Mouse (Mus musculus): Measurements from ENCODE around the gene Sigirr. TPM values are rescaled to one million over a fixed set of nuclear protein-coding genes. Genes with fewer than 3 reads are reported as not detected.

Sigirr gene
- total and polyA plus RNA-seq, 3 experiments, result 8.3 to 17.5 TPM; not detected in 1

DNA sequence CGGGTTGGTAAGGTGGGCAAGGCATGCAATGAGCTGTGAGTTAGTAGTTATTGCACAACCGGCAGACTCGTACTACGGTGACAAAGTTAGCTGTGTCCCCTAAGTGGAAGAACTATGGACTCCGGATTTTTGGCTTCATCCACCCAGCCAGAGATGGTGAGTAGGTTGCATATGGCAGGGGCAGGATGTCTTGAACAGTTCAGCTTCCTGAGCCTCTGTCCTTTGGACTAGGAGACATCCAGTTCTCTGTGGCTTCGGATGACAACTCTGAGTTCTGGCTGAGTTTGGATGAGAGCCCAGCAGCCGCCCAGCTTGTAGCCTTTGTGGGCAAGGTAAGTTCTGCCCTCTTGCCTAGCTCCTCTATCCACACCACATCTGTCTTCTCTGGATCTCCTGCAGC is 35.8 kb downstream of the Sigirr start:
- Histone ChIP-seq H3K36me3 (ENCODE audit: control insufficient read depth in 1 of 2, insufficient read depth in 2 of 2, low read length in 2 of 2) (no peaks in the 10 kb centered on the region), H3K9ac (ENCODE audit: control insufficient read depth, low read depth, low read length, poor library complexity, severe bottlenecking) (no peak overlapping the region), H3K9me3 (replicated peaks; ENCODE audit: insufficient read depth, low read length) (no peaks in the 10 kb centered on the region), H3K27me3 (ENCODE audit: control insufficient read depth in 1 of 2, insufficient read depth in 2 of 2, low read length in 2 of 2) (peaks cover 10 to 17% of the 10 kb centered on the region in 2 experiments), H3K27ac (ENCODE audit: control insufficient read depth, low read depth, low read length) (no peak overlapping the region), H3K4me3 (ENCODE audit: control insufficient read depth in 1 of 2, insufficient read depth in 1 of 2, low read depth in 2 of 2, low read length in 2 of 2) (no peak overlapping the region), H3K79me2 (ENCODE audit: control insufficient read depth, insufficient read depth, low read length, poor library complexity) (no peaks in the 10 kb centered on the region), H3K4me1 (ENCODE audit: control insufficient read depth in 1 of 2, insufficient read depth in 2 of 2, low read length in 2 of 2) (no peaks in the 10 kb centered on the region)
- TF ChIP-seq RCOR1 (IDR thresholded peaks at IDR 0.05; ENCODE audit: low read depth, low read length), result no peak
- TF ChIP-seq ZMIZ1 (IDR thresholded peaks at IDR 0.05; ENCODE audit: low read depth, low read length), result no peak
- no peak for TF ChIP-seq SIN3A (IDR thresholded peaks at IDR 0.05; ENCODE audit: low read length)
- no peak for TF ChIP-seq TAL1 (IDR thresholded peaks at IDR 0.05; ENCODE audit: low read length)
- no peak for TF ChIP-seq USF2 (IDR thresholded peaks at IDR 0.05; ENCODE audit: borderline replicate concordance in 1 of 2, insufficient read depth in 1 of 2, low read depth in 1 of 2, low read length in 2 of 2)
- TF ChIP-seq NELFE (IDR thresholded peaks at IDR 0.05; ENCODE audit: low read depth, low read length), result no peak
- no peak for TF ChIP-seq CTCF (IDR thresholded peaks at IDR 0.05 in 2 of 3, conservative IDR thresholded peaks at IDR 0.05 in 1 of 3; ENCODE audit: control insufficient read depth in 1 of 3, insufficient read depth in 1 of 3, low read depth in 2 of 3, low read length in 3 of 3, poor library complexity in 1 of 3, severe bottlenecking in 1 of 3)
- no peak for TF ChIP-seq POLR2A (IDR thresholded peaks at IDR 0.05; ENCODE audit: control insufficient read depth in 1 of 2, insufficient read depth in 1 of 2, low read depth in 1 of 2, low read length in 2 of 2, poor library complexity in 1 of 2)
- no peak for TF ChIP-seq KAT2A (conservative IDR thresholded peaks at IDR 0.05; ENCODE audit: low read depth, low read length)
- no peak for TF ChIP-seq GABPA (IDR thresholded peaks at IDR 0.05; ENCODE audit: low read depth, low read length)
- no peak for TF ChIP-seq E2F4 (IDR thresholded peaks at IDR 0.05; ENCODE audit: borderline replicate concordance, low read depth, low read length)
- no peak for TF ChIP-seq UBTF (IDR thresholded peaks at IDR 0.05; ENCODE audit: borderline replicate concordance, insufficient read depth, low read depth, low read length)
- DNase-seq (ENCODE audit: low read depth, low spot score), result no peak

DNA sequence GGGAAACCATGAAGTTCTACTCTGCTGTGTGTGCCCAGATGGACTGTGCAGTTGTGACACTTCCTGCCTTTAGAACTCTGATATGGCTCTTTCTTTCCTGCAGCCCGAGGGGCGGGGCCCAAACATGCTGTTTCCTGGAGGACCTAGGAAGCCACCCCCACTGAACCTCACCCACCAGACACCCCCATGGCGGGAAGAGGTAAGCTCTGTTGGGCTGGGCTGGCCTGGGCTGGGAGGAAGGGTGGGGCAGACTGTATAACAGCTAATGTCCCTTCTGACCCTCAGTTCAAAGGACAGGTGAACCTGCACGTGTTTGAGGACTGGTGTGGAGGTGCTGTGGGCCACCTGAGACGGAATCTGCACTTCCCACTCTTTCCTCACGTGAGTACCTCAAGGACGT is 36.2 kb downstream of the Sigirr start:
- no peaks in the 10 kb centered on the region for H3K36me3 ChIP-seq (ENCODE audit: control insufficient read depth in 1 of 2, insufficient read depth in 2 of 2, low read length in 2 of 2)
- H3K9me3 ChIP-seq (replicated peaks; ENCODE audit: insufficient read depth, low read length), result no peaks in the 10 kb centered on the region
- no peak overlapping the region for H3K27ac ChIP-seq (ENCODE audit: control insufficient read depth, low read depth, low read length)
- H3K4me3 ChIP-seq (ENCODE audit: control insufficient read depth in 1 of 2, insufficient read depth in 1 of 2, low read depth in 2 of 2, low read length in 2 of 2), result no peak overlapping the region
- no peak for DNase-seq (ENCODE audit: low read depth, low spot score)
- no peak overlapping the region for H3K9ac ChIP-seq (ENCODE audit: control insufficient read depth, low read depth, low read length, poor library complexity, severe bottlenecking)
- no peaks in the 10 kb centered on the region for H3K4me1 ChIP-seq (ENCODE audit: control insufficient read depth in 1 of 2, insufficient read depth in 2 of 2, low read length in 2 of 2)
- H3K27me3 ChIP-seq (ENCODE audit: control insufficient read depth in 1 of 2, insufficient read depth in 2 of 2, low read length in 2 of 2), result peaks cover 10 to 17% of the 10 kb centered on the region in 2 experiments
- no peaks in the 10 kb centered on the region for H3K79me2 ChIP-seq (ENCODE audit: control insufficient read depth, insufficient read depth, low read length, poor library complexity)
- TF ChIP-seq ETS1 (IDR thresholded peaks at IDR 0.05; ENCODE audit: low read depth, low read length), result no peak
- no peak for TF ChIP-seq RCOR1 (IDR thresholded peaks at IDR 0.05; ENCODE audit: low read depth, low read length)
- TF ChIP-seq HCFC1 (IDR thresholded peaks at IDR 0.05; ENCODE audit: low read depth, low read length), result no peak
- no peak for TF ChIP-seq JUND (IDR thresholded peaks at IDR 0.05; ENCODE audit: low read depth, low read length)
- TF ChIP-seq USF2 (IDR thresholded peaks at IDR 0.05; ENCODE audit: borderline replicate concordance in 1 of 2, insufficient read depth in 1 of 2, low read depth in 1 of 2, low read length in 2 of 2), result no peak
- TF ChIP-seq POLR2AphosphoS5 (IDR thresholded peaks at IDR 0.05; ENCODE audit: borderline replicate concordance, low read depth, low read length), result no peak
- no peak for TF ChIP-seq EP300 (IDR thresholded peaks at IDR 0.05; ENCODE audit: low read depth in 1 of 2, low read length in 2 of 2)
- TF ChIP-seq POLR2A (IDR thresholded peaks at IDR 0.05; ENCODE audit: control insufficient read depth in 1 of 2, insufficient read depth in 1 of 2, low read depth in 1 of 2, low read length in 2 of 2, poor library complexity in 1 of 2), result no peak
- TF ChIP-seq SMC3 (IDR thresholded peaks at IDR 0.05; ENCODE audit: low read depth, low read length), result no peak
- no peak for TF ChIP-seq USF1 (IDR thresholded peaks at IDR 0.05; ENCODE audit: low read depth, low read length)
- TF ChIP-seq BHLHE40 (IDR thresholded peaks at IDR 0.05; ENCODE audit: borderline replicate concordance, low read depth, low read length), result no peak
- no peak for TF ChIP-seq ZKSCAN1 (IDR thresholded peaks at IDR 0.05; ENCODE audit: low read depth, low read length)
- no peak for TF ChIP-seq MEF2A (IDR thresholded peaks at IDR 0.05; ENCODE audit: extremely low read depth, insufficient replicate concordance, low read depth, low read length, poor library complexity, severe bottlenecking)
- TF ChIP-seq MAFK (IDR thresholded peaks at IDR 0.05; ENCODE audit: borderline replicate concordance, low read depth, low read length), result no peak
- no peak for TF ChIP-seq CTCF (IDR thresholded peaks at IDR 0.05 in 2 of 3, conservative IDR thresholded peaks at IDR 0.05 in 1 of 3; ENCODE audit: control insufficient read depth in 1 of 3, insufficient read depth in 1 of 3, low read depth in 2 of 3, low read length in 3 of 3, poor library complexity in 1 of 3, severe bottlenecking in 1 of 3)
- TF ChIP-seq ZC3H11A (IDR thresholded peaks at IDR 0.05; ENCODE audit: low read depth, low read length), result no peak
- no peak for TF ChIP-seq E2F4 (IDR thresholded peaks at IDR 0.05; ENCODE audit: borderline replicate concordance, low read depth, low read length)
